Mouse (Mus musculus) spleen, embryonic (tissue): ENCODE measurements around the gene Olfr53.
"Not testable (repeated sequence)": the region's sequence is repeated elsewhere in the genome, so short reads cannot be mapped to it uniquely, and the experiment has no call there.

Source experiments
- CTCF ChIA-PET: fragments of 350-600 bp; sonication (Branson Sonifier 250); formaldehyde crosslinking; loops from one replicate; lab custom pipeline; 2022; lab: Charles Lee

Olfr53 gene

GRCm38 (mm10) chr7:140646152-140646551 lies at the start of gene Olfr53:
TSS of gene Olfr53 (plus strand) at chr7:140646452.
- CTCF ChIA-PET = no interaction called here

GRCm38 (mm10) chr7:140600969-140601368 lies 45.3 kb upstream of the Olfr53 start, which contains the start of gene Olfr46:
TSS of gene Olfr46 (plus strand) at chr7:140601269.
- CTCF ChIA-PET = not testable (repeated sequence)

DNA sequence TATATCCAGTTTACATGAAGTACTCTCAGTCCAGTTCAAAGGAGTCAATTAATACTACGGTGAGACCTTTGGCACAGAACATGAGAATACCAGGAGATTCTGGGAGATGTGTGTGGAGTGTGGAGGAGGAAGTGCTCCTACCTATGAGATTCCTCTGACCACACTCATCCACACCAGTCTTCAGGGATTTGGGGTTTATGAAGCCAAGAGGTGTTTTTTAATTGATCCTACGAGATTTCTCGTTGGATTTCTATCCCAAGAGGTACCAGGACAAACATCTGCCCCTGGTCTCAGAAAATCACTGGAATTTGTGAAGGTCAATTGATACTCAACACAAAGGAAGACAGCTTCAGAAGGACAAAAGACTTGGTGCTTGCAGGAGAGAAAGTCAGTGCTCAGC lies 17.6 kb upstream of the Olfr53 start, which contains the start of gene Olfr61:
Olfr61 (plus strand) TSS at position 301 of the 400 bp plus-strand sequence.
- CTCF ChIA-PET = not testable (repeated sequence)

DNA sequence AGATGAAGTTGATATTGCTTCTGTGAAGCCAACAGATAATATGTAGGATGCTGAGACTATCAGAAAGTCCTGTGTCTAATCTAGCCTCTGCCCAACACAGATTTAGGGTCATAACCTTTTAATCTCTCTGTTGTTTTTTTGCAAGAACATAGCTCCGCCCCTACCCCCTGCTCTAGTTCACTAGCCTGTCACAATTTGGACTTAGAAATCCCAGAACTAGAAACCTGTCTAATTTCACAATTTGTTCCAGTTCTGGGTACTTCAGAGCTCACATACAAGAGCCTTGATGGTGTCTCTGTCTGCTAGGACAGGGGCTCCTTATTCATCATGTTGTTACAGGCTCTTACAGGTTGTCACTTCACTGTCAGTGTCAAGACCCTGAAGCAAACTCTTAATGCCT lies 15.7 kb upstream of the Olfr53 start:
- CTCF ChIA-PET = no interaction called here

DNA sequence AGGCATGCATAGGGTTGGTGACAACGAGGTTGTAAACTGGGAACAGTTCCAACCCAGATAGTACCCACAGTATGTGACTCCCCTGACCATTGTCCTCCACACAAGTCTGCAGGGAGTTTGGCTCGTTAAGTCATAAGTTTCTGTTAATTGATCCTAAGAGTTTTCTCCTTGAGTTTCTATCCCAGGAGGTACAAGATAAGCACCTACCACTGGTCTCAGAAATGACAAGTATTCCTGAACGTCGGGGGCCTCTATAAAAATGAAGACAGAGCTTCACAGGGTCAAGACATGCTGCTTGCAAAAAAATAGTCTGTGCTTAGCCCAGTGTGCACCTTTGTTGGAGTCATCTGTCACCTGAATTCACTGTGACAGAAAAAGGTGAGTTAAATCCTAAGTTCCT lies 13.4 kb downstream of the Olfr53 start, which contains the start of gene Olfr539:
Olfr539 (plus strand) TSS at position 301 of the 400 bp plus-strand sequence.
- CTCF ChIA-PET = no interaction called here

GRCm38 (mm10) chr7:140670693-140671092 lies 24.4 kb downstream of the Olfr53 start:
- CTCF ChIA-PET = not testable (repeated sequence)

GRCm38 (mm10) chr7:140675863-140676262 lies 29.6 kb downstream of the Olfr53 start:
- CTCF ChIA-PET = no interaction called here

DNA sequence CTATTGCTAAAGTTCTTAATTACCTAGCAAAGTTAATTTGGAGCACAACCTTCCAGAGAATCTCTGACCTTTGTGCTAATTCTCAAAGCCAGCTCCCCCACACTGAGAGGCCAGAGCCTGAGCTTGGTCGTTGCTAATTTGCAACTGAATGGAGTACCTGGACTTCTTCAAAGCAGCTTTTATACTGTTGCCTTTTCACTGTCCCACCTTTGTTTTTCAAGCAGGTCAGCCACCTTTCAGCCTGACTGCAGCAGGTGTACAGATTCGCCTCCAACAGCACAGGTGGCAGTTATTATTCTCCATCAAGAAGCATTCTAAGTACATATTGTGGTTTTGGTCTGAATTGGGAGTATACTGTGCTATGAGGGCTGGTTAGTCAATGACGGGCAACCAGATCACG lies 33.3 kb downstream of the Olfr53 start:
- CTCF ChIA-PET = not testable (repeated sequence)

GRCm38 (mm10) chr7:140681651-140682050 lies 35.4 kb downstream of the Olfr53 start, which contains the start of gene Olfr45:
TSS of gene Olfr45 (plus strand) at chr7:140681951.
- CTCF ChIA-PET = no interaction called here

DNA sequence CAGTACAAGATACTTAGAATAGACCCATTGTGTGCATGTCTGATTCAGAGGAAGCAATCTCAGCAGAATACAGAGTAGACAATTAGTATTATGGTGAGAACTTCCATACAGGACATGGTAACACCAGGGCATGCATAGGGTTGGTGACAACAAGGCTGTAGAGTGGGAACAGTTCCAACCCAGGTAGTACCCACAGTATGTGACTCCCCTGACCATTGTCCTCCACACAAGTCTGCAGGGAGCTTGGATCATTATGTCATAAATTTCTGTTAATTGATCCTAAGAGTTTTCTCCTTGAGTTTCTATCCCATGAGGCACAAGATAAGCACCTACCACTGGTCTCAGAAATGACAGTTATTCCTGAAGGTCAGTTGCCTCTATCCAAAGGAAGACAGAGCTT lies 50.7 kb downstream of the Olfr53 start, which contains the start of gene Olfr541:
Olfr541 (plus strand) TSS at position 301 of the 400 bp plus-strand sequence.
- CTCF ChIA-PET = no interaction called here
